Mouse (Mus musculus) large intestine, adult 2 months (tissue): ENCODE measurements around the gene Tlcd2. TPM values are rescaled to one million over a fixed set of nuclear protein-coding genes. Genes with fewer than 3 reads are reported as not detected.
A peak's percentile ranks its signal among the peaks of the same experiment; 100 is the strongest.

Source experiments
- DNase-seq: peaks from one replicate; pipeline ENCODE4 v3.0.0-alpha.2; 2012; ENCODE audit warnings: low read depth, low spot score
- WGBS: fragments of 180-500 bp; shearing (Covaris S2); methylation state at CpG from one replicate; pipeline ENCODE4 v1.1.7; 2018; 5-methylcytosine and 5-hydroxymethylcytosine counted together
- polyA plus RNA-seq: library from polyadenylated mRNA; depleted of rRNA; stranded (reverse); fragments of >200 nt; gene quantifications from 2 replicates; pipeline ENCODE4 v1.2.3, GENCODE M21; 2012; rRNA removed

Gene Tlcd2
- 20.6 and 48.3 TPM in 2 replicates for polyA plus RNA-seq

DNA sequence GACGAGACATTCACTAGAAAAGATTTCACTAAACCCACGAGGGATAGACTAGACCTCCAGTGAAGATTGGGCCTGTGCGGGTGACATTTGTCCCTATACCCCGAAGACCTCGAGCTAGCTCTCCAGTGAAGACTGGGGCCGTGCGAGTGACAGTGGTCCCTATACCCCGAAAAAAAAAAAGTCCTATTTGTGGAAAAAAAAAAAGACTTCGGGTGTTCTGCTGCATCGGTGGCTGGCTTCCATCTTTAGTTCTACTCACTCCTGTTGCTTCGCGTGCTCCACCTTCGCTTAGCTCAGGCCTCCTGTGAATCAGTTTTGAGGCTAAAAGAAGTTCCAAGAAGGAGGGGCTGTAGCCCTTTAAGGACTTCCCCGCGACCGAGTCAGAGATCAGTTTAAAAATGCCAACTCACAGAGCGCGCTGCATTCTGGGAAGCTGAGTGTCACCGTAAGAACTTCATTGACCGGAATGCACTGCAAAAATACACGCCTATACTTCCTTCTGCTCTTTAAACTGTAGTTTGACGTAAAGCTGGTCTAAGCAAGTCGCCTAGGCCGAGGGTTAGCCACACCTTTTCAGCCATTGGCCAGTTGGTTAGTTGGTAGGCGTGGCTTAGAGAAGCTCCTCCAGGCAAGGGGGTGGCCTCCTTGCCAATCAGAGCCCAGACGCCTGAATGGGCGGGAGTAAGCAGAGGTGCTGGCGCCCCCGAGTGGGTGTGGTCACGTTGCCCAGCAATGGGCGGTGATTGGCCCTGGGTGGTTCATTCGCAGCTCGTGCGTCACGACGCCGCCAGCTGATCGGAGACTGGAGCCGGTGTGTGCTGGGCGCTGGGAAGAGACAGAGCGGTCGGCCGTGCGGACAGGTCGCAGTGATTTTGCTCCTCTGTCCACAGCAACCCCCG lies at the start of gene Tlcd2:
Gene Tlcd2 (plus strand): TSS at position 872 of the 899 bp plus-strand sequence.
- WGBS, result under 1% methylated on average over 46 of the region's 46 CpGs
- peak; percentile 100 for DNase-seq

DNA sequence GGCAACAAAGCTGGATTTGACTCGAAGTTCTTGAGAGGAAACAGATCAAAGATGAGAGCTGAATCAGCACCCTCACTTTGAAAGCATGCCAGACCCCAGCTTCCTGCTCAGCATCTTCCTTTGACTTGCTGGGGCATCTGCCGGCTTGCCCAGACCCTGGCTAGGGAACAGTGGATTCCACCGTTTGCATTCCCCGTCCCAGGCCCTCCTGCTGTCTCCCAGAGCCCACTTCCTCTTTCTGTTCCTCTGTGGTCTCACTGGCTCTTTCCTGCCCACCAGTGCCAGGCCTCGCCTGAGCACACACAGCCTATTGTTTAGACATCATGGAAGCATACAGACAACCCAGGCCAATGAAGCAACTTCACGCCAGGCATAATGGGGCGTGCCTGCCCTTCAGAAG lies 46.4 kb upstream of the Tlcd2 start:
- no peak for DNase-seq
- 36% methylated on average over 7 of the region's 7 CpGs for WGBS

DNA sequence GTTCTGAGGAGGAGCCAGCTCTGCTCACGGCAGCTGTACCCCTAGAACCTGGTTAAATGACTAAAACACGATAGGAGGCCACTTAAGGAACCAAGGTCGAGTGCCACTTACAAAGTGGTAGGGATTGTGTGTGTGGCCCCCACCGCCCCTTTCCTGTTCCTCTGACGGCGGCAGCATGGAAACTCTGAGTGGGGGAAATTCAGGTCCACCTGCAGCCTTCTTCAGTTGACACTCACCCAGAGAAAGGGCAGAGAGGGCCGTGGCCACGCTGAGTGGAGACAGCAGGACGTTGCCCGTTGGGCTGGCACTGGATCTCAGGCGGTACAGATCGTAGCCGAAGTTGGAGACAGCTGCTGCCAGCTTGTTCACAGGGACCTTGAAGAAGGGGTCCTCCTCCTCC lies 45.5 kb upstream of the Tlcd2 start:
- no peak for DNase-seq
- 72% methylated on average over 13 of the region's 13 CpGs for WGBS

GRCm38 (mm10) chr11:75420037-75420436 lies 41.5 kb upstream of the Tlcd2 start:
- WGBS, result 79% methylated on average over 7 of the region's 7 CpGs
- no peak for DNase-seq

GRCm38 (mm10) chr11:75420810-75421374 lies 40.6 kb upstream of the Tlcd2 start:
- no peak for DNase-seq
- 62% methylated on average over 5 of the region's 5 CpGs for WGBS

- 59% methylated on average over 6 of the region's 6 CpGs for WGBS
- DNase-seq, result no peak
Measured at GRCm38 (mm10) chr11:75421375-75422012, 40.0 kb upstream of the Tlcd2 start.

GRCm38 (mm10) chr11:75422013-75422792 lies 39.3 kb upstream of the Tlcd2 start, which contains the start of gene Serpinf1:
Serpinf1 (minus strand) TSS chr11:75422701.
- WGBS, result 53% methylated on average over 10 of the region's 10 CpGs
- no peak for DNase-seq

DNA sequence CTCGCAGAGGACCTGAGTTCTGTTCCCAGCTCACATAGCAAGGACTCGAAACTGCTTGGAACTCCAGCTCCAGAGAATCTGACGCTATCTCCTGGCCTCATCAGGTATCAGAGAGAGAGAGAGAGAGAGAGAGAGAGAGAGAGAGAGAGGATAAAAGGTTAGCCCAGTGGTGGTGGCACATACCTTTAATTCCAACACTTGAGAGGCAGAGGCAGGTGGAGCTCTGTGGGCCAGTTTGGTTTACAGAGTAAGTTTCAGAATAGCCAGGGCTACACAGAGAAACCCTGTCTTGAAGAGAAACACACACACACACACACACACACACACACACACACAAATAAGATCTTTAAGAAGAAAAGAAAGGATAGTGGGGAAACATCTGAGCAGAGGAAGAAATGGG lies 38.4 kb upstream of the Tlcd2 start:
- no peak for DNase-seq
- WGBS, result 79% methylated on average over 3 of the region's 3 CpGs

DNA sequence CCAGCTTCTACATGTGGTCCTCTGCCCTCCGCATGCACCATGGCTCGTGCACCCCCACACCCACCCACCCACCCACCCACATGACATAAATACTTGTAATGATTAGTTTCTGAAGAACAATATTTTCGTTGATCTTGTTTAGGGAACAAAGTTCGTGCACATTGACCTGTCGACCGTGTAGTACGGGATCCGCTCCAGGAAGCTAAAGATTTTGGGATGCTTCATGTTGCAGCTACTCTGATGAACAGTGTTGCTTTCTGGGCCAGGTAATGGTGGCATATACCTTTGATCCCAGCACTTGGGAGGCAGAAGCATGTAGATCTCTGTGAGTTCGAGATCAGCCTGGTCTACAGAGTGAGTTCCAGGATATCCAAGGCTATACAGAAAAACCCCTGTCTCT lies 37.5 kb upstream of the Tlcd2 start:
- DNase-seq, result no peak
- 73% methylated on average over 9 of the region's 9 CpGs for WGBS

DNA sequence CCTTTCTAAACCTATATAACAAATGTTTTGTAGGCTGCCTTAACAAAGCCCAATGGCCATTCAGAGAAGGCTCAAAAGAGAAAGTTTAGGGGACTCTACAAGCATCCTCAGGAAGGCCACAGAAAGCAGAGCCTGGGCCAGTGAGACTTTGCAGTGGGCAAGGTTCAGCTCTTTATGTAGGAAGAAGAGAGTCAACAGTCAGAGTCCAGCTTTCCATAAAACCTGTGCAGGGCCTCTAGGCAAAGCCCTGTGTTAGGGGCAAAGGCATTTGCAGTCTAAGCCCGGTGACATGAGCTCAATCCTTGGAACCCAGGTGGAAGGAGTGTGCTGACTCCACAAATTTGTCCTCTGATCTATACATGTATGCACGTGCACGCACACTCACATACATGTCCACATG lies 37.1 kb upstream of the Tlcd2 start:
- WGBS, result 62% methylated on average over 3 of the region's 3 CpGs
- no peak for DNase-seq

- 60% methylated on average over 9 of the region's 9 CpGs for WGBS
- no peak for DNase-seq
Measured at GRCm38 (mm10) chr11:75429019-75429705, 32.4 kb upstream of the Tlcd2 start.

- WGBS, result 59% methylated on average over 11 of the region's 11 CpGs
- DNase-seq, result no peak
Measured at GRCm38 (mm10) chr11:75431307-75431706, 30.2 kb upstream of the Tlcd2 start.

DNA sequence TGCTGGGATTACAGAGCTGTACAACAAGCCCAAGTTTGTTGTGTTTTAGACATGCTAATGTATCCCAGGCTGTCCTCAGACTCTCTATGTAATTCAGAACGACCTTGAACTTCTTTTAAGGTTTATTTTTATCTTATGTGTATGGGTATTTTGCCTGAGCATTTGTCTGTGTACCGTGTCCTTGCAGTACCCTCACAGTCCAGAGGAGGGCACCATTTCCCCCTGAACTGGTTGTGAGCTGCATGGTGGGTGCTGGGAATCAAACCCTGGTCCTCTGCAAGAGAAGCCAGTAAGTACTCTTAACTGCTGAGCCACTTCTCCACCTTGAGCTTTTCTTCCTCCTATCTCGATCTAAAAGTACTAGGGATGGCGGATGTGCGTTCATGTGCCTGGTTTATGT lies 27.4 kb upstream of the Tlcd2 start:
- DNase-seq, result no peak
- 85% methylated on average over 5 of the region's 5 CpGs for WGBS

- 76% methylated on average over 13 of the region's 13 CpGs for WGBS
- DNase-seq, result no peak
Measured at GRCm38 (mm10) chr11:75438194-75438593, 23.3 kb upstream of the Tlcd2 start.

GRCm38 (mm10) chr11:75438804-75439203 lies 22.7 kb upstream of the Tlcd2 start:
- 77% methylated on average over 3 of the region's 3 CpGs for WGBS
- DNase-seq, result no peak

DNA sequence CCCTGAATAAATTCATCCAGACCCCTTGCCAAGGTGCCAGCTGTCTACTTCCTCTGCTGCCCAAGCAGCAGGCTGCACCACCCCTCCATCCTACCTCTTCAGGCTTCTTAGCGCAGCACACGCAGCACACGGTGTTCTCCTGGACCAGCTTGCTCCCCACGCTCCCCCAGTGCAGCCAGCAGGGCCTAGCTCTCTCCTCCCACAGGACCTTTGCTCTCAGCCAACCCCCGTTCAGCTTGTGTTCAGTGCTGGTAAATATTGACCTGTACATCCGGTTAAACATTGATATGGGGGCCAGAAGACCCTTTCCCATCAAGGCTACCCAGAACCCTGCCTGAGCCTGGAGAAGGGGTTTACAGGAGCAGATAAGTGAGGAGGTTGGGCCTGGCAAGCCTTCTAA lies 22.2 kb upstream of the Tlcd2 start, which contains the start of gene Serpinf2:
Gene Serpinf2 (minus strand): TSS at position 229 of the 400 bp plus-strand sequence.
- DNase-seq, result no peak
- 46% methylated on average over 6 of the region's 6 CpGs for WGBS

- WGBS, result 92% methylated on average over 3 of the region's 3 CpGs
Measured at GRCm38 (mm10) chr11:75439951-75440350, 21.6 kb upstream of the Tlcd2 start.

GRCm38 (mm10) chr11:75441034-75441433 lies 20.5 kb upstream of the Tlcd2 start:
- WGBS, result 82% methylated on average over 7 of the region's 7 CpGs
- no peak for DNase-seq

More at GRCm38 (mm10) chr11:75439951-75440350, 21.6 kb upstream of the Tlcd2 start:
- DNase-seq, result no peak

DNA sequence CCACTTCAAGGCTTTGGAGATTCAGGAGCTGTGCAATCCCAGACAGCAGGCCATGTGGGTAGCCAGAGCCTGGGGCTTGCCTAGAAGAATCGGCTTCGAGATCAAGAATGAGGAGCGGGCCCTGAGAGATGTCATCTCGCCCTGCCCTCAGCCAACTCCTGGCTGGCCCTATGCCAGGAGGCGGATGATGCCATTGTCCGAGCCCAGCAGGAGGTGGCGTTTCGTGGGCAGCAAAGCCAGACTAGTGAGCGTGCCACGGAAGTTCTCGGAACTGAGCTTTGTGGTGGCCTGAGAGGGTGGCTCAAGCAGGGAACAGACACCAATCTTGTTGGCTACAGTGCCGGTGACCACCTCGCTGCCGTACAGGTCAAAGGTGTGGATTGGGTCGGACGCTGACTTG lies 19.9 kb upstream of the Tlcd2 start:
- 87% methylated on average over 16 of the region's 16 CpGs for WGBS
- no peak for DNase-seq
